ENCODE assay signal across 8 mouse cellular contexts in the genomic region with DNA sequence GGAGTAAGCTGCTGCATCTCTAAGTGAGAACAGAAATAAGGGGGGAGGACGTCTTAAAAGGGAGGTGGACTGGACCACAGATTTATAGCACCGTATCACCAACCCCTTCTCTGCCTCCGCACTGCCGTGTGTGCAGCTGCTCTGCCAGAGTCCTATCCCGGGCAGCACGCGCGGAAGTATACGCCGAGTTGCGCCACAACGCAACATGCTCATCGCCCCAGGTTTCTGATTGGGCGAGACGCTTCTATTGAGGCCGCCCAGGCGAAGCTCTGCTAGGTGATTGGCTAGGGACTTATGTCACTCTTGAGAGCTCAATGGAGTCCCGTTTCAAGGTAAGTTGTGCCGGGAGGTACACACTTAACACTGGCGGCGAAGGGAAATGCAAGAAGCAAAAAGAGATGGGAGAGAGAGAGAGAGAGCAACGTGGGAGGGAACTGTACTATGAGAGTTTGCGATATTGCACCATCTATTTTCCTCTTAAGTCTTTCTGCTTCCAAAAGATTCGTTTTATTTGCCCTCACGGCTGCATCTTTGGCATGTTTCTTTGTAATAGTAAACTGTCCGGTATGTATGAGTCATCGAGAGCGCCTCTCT. TPM values are rescaled to one million over a fixed set of nuclear protein-coding genes. Genes with fewer than 3 reads are reported as not detected.
DNase-seq lines count a peak whose midpoint lies in the region; ATAC-seq and TF ChIP-seq lines count a peak whose summit lies in the region.

No protein-coding gene starts in this region.

- H3K4me3 ChIP-seq in left cerebral cortex, adult 2 months, result peak overlapping the region; percentile 67

- peak overlapping the region; percentile 78 for H3K27ac ChIP-seq in left cerebral cortex, adult 2 months

- peak; percentile 58 for ATAC-seq in inflammation-experienced regulatory T-cells, adult 6 months
- no peak for ATAC-seq in erythroid progenitor cell, adult 5-6 weeks (replicated peaks; ENCODE audit: low FRiP score, poor library complexity, severe bottlenecking)

- peak; percentile 89 to 92 for DNase-seq in adrenal gland, postnatal 36 days
- DNase-seq in embryo, embryonic 9.5 days (ENCODE audit: extremely low spot score), result peak; percentile 95
- DNase-seq in gastrocnemius, postnatal 4 days (ENCODE audit: low spot score in 2 of 2), result peak; percentile 61 to 89
- peak; percentile 95 to 97 for DNase-seq in left cerebral cortex, adult 2 months (ENCODE audit: extremely low spot score in 1 of 2, low spot score in 2 of 2)
- peak; percentile 94 for DNase-seq in lung, postnatal 36 days
- DNase-seq in right cerebral cortex, adult 18-20 months, result peak; percentile 98

- no peak; the same call in 1 of the 2 replicates for TF ChIP-seq CTCF in left cerebral cortex, adult 2 months (IDR thresholded peaks at IDR 0.05)

- intact Hi-C loops in left cerebral cortex, adult 2 months (cut with DNase I), result loop anchor here (10.0 kb wide), 4 partner anchors 112 to 1202 kb away; no protein-coding TSS in a partner anchor

RNA-seq across cellular contexts. Expression of gene Elavl2, which starts 24.2 kb away (rescaled TPM):
- total RNA-seq in adrenal gland, postnatal 36 days (2021), result 1 to 10 TPM in 1 of 2 experiments, under 1 TPM in 1; 0.23 to 1.8 TPM
- 1 to 10 TPM; 2.1 to 2.6 TPM for total RNA-seq in gastrocnemius, postnatal 4 days (2021)
- polyA plus RNA-seq in inflammation-experienced regulatory T-cells, adult 6 months (2017; shearing (Covaris generic)), result under 1 TPM in 2 of 3 experiments, not detected in 1; 0.15 to 0.27 TPM
- 100 to 1,000 TPM; 104 to 114 TPM for total RNA-seq in left cerebral cortex, adult 2 months (2021)
- total RNA-seq in erythroid progenitor cell, adult 5-6 weeks (2015; ENCODE audit: low replicate concordance), result not detected in 2 replicates
- not detected in 2 replicates for total RNA-seq in erythroid progenitor cell, adult 5-6 weeks (2017; ENCODE audit: low replicate concordance)

Comparison
In these comparisons a context has a peak if more than half of its experiments do, and no peak if none do; other contexts are left out.
1. RNA of gene Elavl2, which starts 24.2 kb away (total RNA-seq): 104 to 114 TPM in left cerebral cortex, adult 2 months; 2.1 to 2.6 TPM in gastrocnemius, postnatal 4 days, 0.23 to 1.8 TPM in adrenal gland, postnatal 36 days and not detected in erythroid progenitor cell, adult 5-6 weeks; every median in the first group is over 10 times any median in the second.
2. Peak in every context shown above with its lines, with median percentiles within 50 percentile points of each other: DNase-seq.